Mouse (Mus musculus) urinary bladder, postnatal 14 days (tissue): ENCODE measurements around the gene Setd2.

ENCODE experiments used
- DNase-seq: peaks from one replicate; pipeline ENCODE4 v3.0.0; 2021; ENCODE audit warnings: low spot score

The Setd2 gene

GRCm38 (mm10) chr9:110654726-110655650 is 122.6 kb downstream of the Setd2 start:
- DNase-seq, result no peak

- no peak for DNase-seq
Observed at GRCm38 (mm10) chr9:110655651-110656007, 123.2 kb downstream of the Setd2 start.

- DNase-seq, result peak; percentile 93
Observed at GRCm38 (mm10) chr9:110656249-110657221, 124.1 kb downstream of the Setd2 start, which contains the start of gene Ccdc12. TSS of gene Ccdc12 (plus strand) at chr9:110656503.

- DNase-seq, result no peak
Observed at GRCm38 (mm10) chr9:110657474-110658078, 125.2 kb downstream of the Setd2 start.

GRCm38 (mm10) chr9:110659521-110659920 is 127.1 kb downstream of the Setd2 start:
- no peak for DNase-seq

GRCm38 (mm10) chr9:110660208-110660607 is 127.8 kb downstream of the Setd2 start:
- DNase-seq, result no peak

GRCm38 (mm10) chr9:110660856-110661612 is 128.6 kb downstream of the Setd2 start:
- no peak for DNase-seq

- no peak for DNase-seq
Observed at GRCm38 (mm10) chr9:110662844-110663243, 130.4 kb downstream of the Setd2 start.

- no peak for DNase-seq
Observed at GRCm38 (mm10) chr9:110665912-110666311, 133.5 kb downstream of the Setd2 start.

- no peak for DNase-seq
Observed at GRCm38 (mm10) chr9:110666374-110666773, 134.0 kb downstream of the Setd2 start.

- DNase-seq, result no peak
Observed at GRCm38 (mm10) chr9:110667219-110667836, 134.9 kb downstream of the Setd2 start.
